Mouse (Mus musculus): ENCODE measurements around the gene Smim22. TPM values are rescaled to one million over a fixed set of nuclear protein-coding genes. Genes with fewer than 3 reads are reported as not detected.

Gene Smim22
- polyA plus RNA-seq, 1 experiment from 2014 or later, result 46.8 TPM

DNA sequence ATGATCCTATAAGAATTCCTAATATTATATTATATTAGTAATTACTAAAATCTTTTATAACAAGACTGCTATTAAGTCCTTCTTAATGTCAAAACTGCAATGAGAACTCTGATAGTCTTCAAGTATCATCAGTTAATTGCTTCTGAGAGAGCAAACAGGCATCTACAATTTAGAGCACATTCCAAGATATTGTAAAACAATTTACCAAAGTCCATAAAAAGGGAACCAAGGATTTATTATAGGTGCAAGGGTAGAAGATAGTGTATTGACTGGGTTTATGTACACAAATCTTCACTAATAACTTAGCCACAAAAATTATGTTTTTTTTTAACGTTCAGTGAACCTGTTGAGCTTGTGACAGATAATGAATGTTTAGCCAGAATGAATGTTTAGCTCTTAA, 8.1 kb upstream of the Smim22 start:
- WGBS, result 30% methylated on average over 1 of the region's 1 CpGs
- H3K4me3 ChIP-seq (ENCODE audit: low read length), result no peak overlapping the region
- H3K27me3 ChIP-seq (ENCODE audit: control insufficient read depth, insufficient read depth, low read depth, low read length), result no peaks in the 10 kb centered on the region
- H3K9ac ChIP-seq (ENCODE audit: low read length), result no peak overlapping the region
- H3K4me2 ChIP-seq (ENCODE audit: low read depth, low read length), result no peak overlapping the region
- H3K9me3 ChIP-seq (ENCODE audit: control insufficient read depth, low read length), result no peaks in the 10 kb centered on the region
- H3K36me3 ChIP-seq (ENCODE audit: control insufficient read depth, insufficient read depth, low read length), result no peaks in the 10 kb centered on the region
- H3K27ac ChIP-seq (ENCODE audit: low read length), result no peak overlapping the region
- peaks cover 3% of the 10 kb centered on the region for H3K4me1 ChIP-seq (replicated peaks; ENCODE audit: control insufficient read depth, insufficient read depth, low read length)
- ATAC-seq (ENCODE audit: low read depth), result no peak

DNA sequence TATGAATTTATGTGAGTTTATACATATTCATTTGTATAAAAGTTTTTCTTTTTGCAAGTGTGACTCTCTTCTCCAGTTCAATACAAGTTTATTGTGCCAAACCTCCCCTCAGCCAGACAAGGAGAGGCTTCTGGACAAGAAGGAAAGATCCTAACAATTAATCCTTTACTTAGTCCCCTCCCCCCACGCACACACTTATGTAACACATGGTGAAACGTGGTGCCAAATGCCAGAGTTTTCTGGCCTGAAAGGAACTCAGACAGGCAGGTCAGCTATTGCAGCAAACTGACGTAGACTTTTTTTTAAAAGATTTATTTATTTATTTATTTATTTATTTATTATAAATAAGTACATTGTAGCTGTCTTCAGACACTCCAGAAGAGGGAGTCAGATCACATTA, 6.5 kb upstream of the Smim22 start:
- H3K9ac ChIP-seq (ENCODE audit: low read length), result no peak overlapping the region
- no peaks in the 10 kb centered on the region for H3K27me3 ChIP-seq (ENCODE audit: control insufficient read depth, insufficient read depth, low read depth, low read length)
- no peak overlapping the region for H3K4me2 ChIP-seq (ENCODE audit: low read depth, low read length)
- H3K4me1 ChIP-seq (replicated peaks; ENCODE audit: control insufficient read depth, insufficient read depth, low read length), result peaks cover 3% of the 10 kb centered on the region
- no peak overlapping the region for H3K4me3 ChIP-seq (ENCODE audit: low read length)
- ATAC-seq (ENCODE audit: low read depth), result no peak
- H3K36me3 ChIP-seq (ENCODE audit: control insufficient read depth, insufficient read depth, low read length), result no peaks in the 10 kb centered on the region
- no peak overlapping the region for H3K27ac ChIP-seq (ENCODE audit: low read length)
- no peaks in the 10 kb centered on the region for H3K9me3 ChIP-seq (ENCODE audit: control insufficient read depth, low read length)
- WGBS, result 51% methylated on average over 3 of the region's 3 CpGs

DNA sequence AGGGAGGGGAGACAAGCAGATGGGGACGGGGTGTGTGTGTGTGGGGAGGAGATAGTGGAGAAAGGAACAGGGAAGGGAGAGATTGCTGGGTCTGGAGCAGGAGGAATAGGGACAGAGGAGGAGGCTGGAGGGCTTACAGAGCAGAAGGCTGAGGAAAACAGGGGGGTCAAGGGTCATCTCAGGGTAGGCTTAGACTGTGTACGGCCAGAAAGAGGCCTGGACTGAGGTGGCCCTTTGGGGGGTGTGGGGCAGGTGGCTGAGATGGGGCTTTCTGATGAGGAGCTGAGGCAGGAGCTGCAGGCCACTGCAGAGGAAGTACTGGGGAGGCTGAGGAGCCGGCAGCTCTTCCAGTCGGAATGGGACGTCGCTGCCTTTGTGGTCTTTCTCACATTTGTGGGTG, 404 bp downstream of the Smim22 start:
- Histone ChIP-seq H3K27ac (ENCODE audit: low read length) (no peak overlapping the region), H3K9ac (ENCODE audit: low read length) (peak overlapping the region; percentile 52)
- peak; percentile 42 for ATAC-seq (ENCODE audit: low read depth)

DNA sequence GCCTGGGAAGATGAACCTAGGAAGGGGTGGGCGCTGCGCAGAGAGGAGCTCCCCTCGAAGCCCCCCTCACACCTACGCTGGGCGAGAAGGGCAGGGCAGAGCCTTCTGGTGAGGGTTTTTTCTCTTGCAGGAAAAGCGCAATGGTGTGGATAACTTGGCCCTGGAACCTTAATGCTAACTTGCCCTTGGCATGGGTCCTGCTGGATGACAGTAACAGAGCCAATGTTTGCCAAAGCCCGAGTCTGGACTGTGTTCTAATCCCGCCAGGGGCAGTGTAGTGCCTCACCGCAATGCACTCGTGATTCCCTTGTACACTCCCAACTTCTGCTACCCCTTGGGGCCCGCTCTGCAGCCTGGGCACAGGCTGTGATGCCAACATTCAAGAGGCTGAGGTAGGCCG, 988 bp downstream of the Smim22 start:
- Histone ChIP-seq H3K36me3 (ENCODE audit: control insufficient read depth, insufficient read depth, low read length) (peaks cover 2% of the 10 kb centered on the region; the same call in 1 of the 2 replicates), H3K9ac (ENCODE audit: low read length) (peak overlapping the region; percentile 52; the same call in 1 of the 2 replicates), H3K4me1 (replicated peaks; ENCODE audit: control insufficient read depth, insufficient read depth, low read length) (peaks cover 9% of the 10 kb centered on the region), H3K4me3 (ENCODE audit: low read length) (peak overlapping the region; percentile 43; the same call in 1 of the 2 replicates), H3K9me3 (ENCODE audit: control insufficient read depth, low read length) (no peaks in the 10 kb centered on the region), H3K27ac (ENCODE audit: low read length) (no peak overlapping the region), H3K27me3 (ENCODE audit: control insufficient read depth, insufficient read depth, low read depth, low read length) (no peaks in the 10 kb centered on the region), H3K4me2 (ENCODE audit: low read depth, low read length) (peak overlapping the region; percentile 59)
- 77% methylated on average over 12 of the region's 12 CpGs for WGBS
- ATAC-seq (ENCODE audit: low read depth), result no peak

More for the DNA sequence above, 404 bp downstream of the Smim22 start:
- H3K4me1 ChIP-seq (replicated peaks; ENCODE audit: control insufficient read depth, insufficient read depth, low read length), result peaks cover 4% of the 10 kb centered on the region
- peak overlapping the region; percentile 59 for H3K4me2 ChIP-seq (ENCODE audit: low read depth, low read length)
- H3K4me3 ChIP-seq (ENCODE audit: low read length), result peak overlapping the region; percentile 43
- 18% methylated on average over 6 of the region's 6 CpGs for WGBS
- H3K27me3 ChIP-seq (ENCODE audit: control insufficient read depth, insufficient read depth, low read depth, low read length), result no peaks in the 10 kb centered on the region
- peaks cover 2% of the 10 kb centered on the region; the same call in 1 of the 2 replicates for H3K36me3 ChIP-seq (ENCODE audit: control insufficient read depth, insufficient read depth, low read length)
- H3K9me3 ChIP-seq (ENCODE audit: control insufficient read depth, low read length), result no peaks in the 10 kb centered on the region

DNA sequence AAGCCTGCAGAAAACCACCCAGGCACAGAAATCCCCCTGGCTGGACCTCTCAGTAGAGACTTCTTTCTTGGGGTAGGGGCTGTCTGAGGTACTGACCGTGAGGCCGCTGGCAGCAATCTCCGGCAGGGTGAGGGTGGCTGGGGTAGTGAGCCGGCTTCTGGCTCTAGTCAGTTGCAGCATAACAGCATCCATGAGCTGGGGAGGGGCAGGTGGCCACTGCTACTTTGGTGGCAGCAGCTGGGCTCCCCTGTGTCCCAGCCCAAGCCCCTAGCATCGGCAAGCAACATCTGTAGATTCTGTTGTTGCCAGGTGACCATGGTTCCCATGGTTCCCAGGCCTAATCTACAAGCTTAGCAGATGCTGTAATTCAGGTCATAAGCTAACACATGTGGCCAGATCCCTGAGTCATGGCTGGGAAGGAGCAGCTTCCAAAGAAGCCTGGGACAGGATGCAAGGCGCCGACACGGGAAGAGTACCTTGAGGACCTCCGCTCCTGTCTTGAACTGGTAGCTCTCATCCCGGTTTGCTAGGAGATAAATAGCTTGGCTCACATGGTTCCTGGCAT, 3.4 kb downstream of the Smim22 start:
- Histone ChIP-seq H3K4me3 (ENCODE audit: low read length) (no peak overlapping the region), H3K4me2 (ENCODE audit: low read depth, low read length) (no peak overlapping the region), H3K4me1 (replicated peaks; ENCODE audit: control insufficient read depth, insufficient read depth, low read length) (peaks cover 9% of the 10 kb centered on the region), H3K27me3 (ENCODE audit: control insufficient read depth, insufficient read depth, low read depth, low read length) (no peaks in the 10 kb centered on the region), H3K9me3 (ENCODE audit: control insufficient read depth, low read length) (no peaks in the 10 kb centered on the region), H3K36me3 (ENCODE audit: control insufficient read depth, insufficient read depth, low read length) (peaks cover 11% of the 10 kb centered on the region; the same call in 1 of the 2 replicates), H3K9ac (ENCODE audit: low read length) (no peak overlapping the region), H3K27ac (ENCODE audit: low read length) (no peak overlapping the region)
- 92% methylated on average over 10 of the region's 10 CpGs for WGBS
- ATAC-seq (ENCODE audit: low read depth), result no peak

DNA sequence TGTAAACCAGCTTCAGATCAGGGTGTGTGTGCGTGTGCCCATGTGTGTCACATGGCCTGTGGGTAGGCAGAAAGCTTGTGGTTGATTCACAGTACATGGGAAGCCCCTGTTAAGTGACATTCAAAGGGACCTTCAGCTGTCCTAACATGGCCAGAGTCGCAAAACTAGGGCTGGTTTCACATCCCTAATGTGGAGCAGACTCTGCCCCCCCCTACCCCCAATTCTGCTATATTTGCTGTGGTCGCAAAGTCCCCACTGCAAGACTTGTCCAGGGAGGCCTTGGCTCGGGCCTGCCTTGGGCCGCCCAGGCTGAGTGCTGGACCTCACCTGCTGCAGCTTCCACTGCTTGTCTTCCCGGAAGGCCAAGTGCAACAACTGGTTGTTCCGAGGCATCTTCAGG, 4.2 kb downstream of the Smim22 start:
- Histone ChIP-seq H3K36me3 (ENCODE audit: control insufficient read depth, insufficient read depth, low read length) (peaks cover 17% of the 10 kb centered on the region), H3K27me3 (ENCODE audit: control insufficient read depth, insufficient read depth, low read depth, low read length) (no peaks in the 10 kb centered on the region), H3K9me3 (ENCODE audit: control insufficient read depth, low read length) (no peaks in the 10 kb centered on the region), H3K4me1 (replicated peaks; ENCODE audit: control insufficient read depth, insufficient read depth, low read length) (peaks cover 9% of the 10 kb centered on the region), H3K4me2 (ENCODE audit: low read depth, low read length) (no peak overlapping the region), H3K27ac (ENCODE audit: low read length) (no peak overlapping the region), H3K4me3 (ENCODE audit: low read length) (no peak overlapping the region), H3K9ac (ENCODE audit: low read length) (no peak overlapping the region)
- no peak for ATAC-seq (ENCODE audit: low read depth)
- 85% methylated on average over 7 of the region's 7 CpGs for WGBS

DNA sequence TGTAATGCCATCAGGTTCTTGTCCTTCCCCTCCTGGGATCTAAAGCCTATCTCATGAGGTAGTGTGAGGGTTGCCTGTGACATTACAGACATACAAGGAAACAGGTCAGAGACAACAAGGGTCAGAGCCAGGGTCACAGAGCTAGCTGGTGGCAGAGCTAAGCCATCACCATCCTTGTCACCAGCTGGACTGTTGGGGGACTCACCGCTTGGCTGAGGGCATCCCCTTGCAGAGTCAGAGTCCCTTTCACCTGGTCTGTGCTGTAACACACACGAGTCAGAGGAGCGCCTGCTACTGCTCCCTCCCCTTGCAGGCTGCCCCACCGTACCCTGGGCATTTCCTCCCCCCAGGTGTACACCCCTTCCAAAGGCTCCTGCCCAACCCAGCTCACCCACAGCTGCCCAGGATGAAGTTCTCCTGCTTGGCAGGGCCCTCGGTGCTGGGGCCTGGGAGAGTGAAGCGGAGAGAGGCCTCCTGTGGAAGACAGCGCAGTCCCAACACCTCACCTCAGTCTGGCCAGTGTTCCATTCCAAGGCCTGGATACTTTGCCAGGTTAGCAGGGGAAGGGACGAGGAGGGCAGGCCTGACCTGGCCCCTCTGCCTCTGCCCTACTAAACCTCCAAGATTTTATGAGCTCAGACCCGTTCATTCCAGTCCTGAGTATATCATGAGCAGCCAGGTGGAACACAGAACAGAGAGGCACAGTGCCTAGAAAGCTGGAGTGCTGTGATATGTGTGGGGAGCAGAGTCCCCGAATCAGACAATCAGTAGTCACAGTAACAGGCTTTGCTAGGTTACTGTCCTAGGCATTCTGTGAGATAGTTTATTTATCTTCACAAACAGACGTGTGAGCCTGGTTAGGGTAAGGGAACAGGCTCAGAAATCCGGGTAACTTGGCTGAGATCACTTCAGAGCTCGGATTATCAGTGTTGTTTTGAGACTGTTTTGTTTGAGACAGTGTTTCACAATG, 5.2 kb downstream of the Smim22 start:
- H3K4me2 ChIP-seq (ENCODE audit: low read depth, low read length), result peak overlapping the region; percentile 81
- H3K4me3 ChIP-seq (ENCODE audit: low read length), result peak overlapping the region; percentile 76
- ATAC-seq (ENCODE audit: low read depth), result no peak
- peak overlapping the region; percentile 72 for H3K9ac ChIP-seq (ENCODE audit: low read length)
- H3K36me3 ChIP-seq (ENCODE audit: control insufficient read depth, insufficient read depth, low read length), result peaks cover 28% of the 10 kb centered on the region
- H3K27me3 ChIP-seq (ENCODE audit: control insufficient read depth, insufficient read depth, low read depth, low read length), result no peaks in the 10 kb centered on the region
- H3K27ac ChIP-seq (ENCODE audit: low read length), result no peak overlapping the region
- no peaks in the 10 kb centered on the region for H3K9me3 ChIP-seq (ENCODE audit: control insufficient read depth, low read length)
- WGBS, result 36% methylated on average over 13 of the region's 13 CpGs
- peaks cover 9% of the 10 kb centered on the region for H3K4me1 ChIP-seq (replicated peaks; ENCODE audit: control insufficient read depth, insufficient read depth, low read length)

DNA sequence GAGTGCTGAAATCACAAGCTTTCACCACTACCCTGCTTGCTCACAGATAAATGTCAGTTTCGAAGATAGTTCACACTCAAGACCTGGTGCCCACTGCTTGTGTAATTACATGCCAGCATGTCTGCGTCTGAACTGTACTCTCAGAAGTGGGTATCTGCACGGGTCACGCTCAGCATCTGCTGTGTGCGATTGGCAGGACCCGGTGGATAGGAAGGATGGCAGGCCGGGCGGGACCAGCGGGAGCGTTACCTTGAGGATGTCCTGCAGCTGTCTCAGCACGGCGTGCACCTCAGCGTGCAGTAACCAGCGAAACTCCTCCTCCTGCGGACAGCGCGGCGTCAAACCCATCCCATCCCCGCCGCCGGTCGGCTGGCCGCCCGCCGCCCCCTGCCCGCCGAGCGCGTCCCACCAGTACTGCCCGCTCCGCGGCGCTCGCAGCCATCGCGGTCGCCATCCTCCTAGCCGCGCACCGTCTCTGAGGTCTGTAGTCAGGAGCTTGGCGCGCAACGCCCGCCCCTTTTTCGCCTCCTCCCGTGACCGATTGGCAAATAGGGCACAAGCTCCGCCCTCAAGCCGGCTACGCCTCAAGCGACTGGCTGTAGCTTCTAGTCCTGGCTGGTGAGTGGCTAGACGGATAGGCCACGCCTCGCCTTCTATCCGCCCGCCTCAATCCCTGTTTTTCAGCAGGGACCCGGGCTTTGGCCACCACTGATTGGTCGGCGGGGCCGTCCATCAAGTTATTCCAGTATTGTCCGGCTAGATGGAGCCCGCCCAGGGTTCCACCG, 6.2 kb downstream of the Smim22 start, which contains the start of gene Rogdi:
Rogdi (minus strand) TSS at position 500 of the 785 bp plus-strand sequence.
- Histone ChIP-seq H3K36me3 (ENCODE audit: control insufficient read depth, insufficient read depth, low read length) (peaks cover 35% of the 10 kb centered on the region), H3K4me1 (replicated peaks; ENCODE audit: control insufficient read depth, insufficient read depth, low read length) (peaks cover 9% of the 10 kb centered on the region), H3K4me2 (ENCODE audit: low read depth, low read length) (peak within 1 kb of the TSS; percentile 81), H3K9ac (ENCODE audit: low read length) (peak within 1 kb of the TSS; percentile 72), H3K27ac (ENCODE audit: low read length) (0 out of 2 replicates have a peak within 1 kb of the TSS, but pooled peaks have one; percentile 21), H3K27me3 (ENCODE audit: control insufficient read depth, insufficient read depth, low read depth, low read length) (no peaks in the 10 kb centered on the region), H3K4me3 (ENCODE audit: low read length) (peak within 1 kb of the TSS; percentile 76), H3K9me3 (ENCODE audit: control insufficient read depth, low read length) (no peaks in the 10 kb centered on the region)
- WGBS, result under 1% methylated on average over 56 of the region's 63 CpGs
- peak; percentile 99 for ATAC-seq (ENCODE audit: low read depth)
